In genomic region chr2:76029081-76029901, GRCm38 (mm10) we compare ENCODE assay signal across 8 mouse cellular contexts. TPM values are rescaled to one million over a fixed set of nuclear protein-coding genes. Genes with fewer than 3 reads are reported as not detected.
DNase-seq lines count a peak whose midpoint lies in the region; ATAC-seq and TF ChIP-seq lines count a peak whose summit lies in the region.

No protein-coding gene starts in this region.

- H3K4me3 ChIP-seq in kidney, embryonic 15.5 days (replicated peaks): peak overlapping the region; percentile 5; the same call in 1 of the 2 replicates
- 0 out of 2 replicates have a peak overlapping the region, but pooled peaks have one; percentile 9 for H3K4me3 ChIP-seq in forebrain, postnatal 0 days (ENCODE audit: low read depth, low read length)
- no peak overlapping the region for H3K4me3 ChIP-seq in midbrain, embryonic 12.5 days

- H3K9me3 ChIP-seq in kidney, embryonic 15.5 days (replicated peaks): no peaks in the 10 kb centered on the region
- H3K9me3 ChIP-seq in forebrain, postnatal 0 days (ENCODE audit: low read length): no peaks in the 10 kb centered on the region
- no peaks in the 10 kb centered on the region for H3K9me3 ChIP-seq in midbrain, embryonic 12.5 days

- H3K36me3 ChIP-seq in kidney, embryonic 15.5 days: no peaks in the 10 kb centered on the region
- no peaks in the 10 kb centered on the region for H3K36me3 ChIP-seq in forebrain, postnatal 0 days (ENCODE audit: insufficient read depth)
- H3K36me3 ChIP-seq in midbrain, embryonic 12.5 days: no peaks in the 10 kb centered on the region

- H3K4me1 ChIP-seq in kidney, embryonic 15.5 days: peaks cover 23% of the 10 kb centered on the region
- H3K4me1 ChIP-seq in forebrain, postnatal 0 days (ENCODE audit: insufficient read depth): peaks cover 23% of the 10 kb centered on the region
- H3K4me1 ChIP-seq in midbrain, embryonic 12.5 days: peaks cover 22% of the 10 kb centered on the region

- H3K27me3 ChIP-seq in kidney, embryonic 15.5 days: no peaks in the 10 kb centered on the region
- no peaks in the 10 kb centered on the region for H3K27me3 ChIP-seq in forebrain, postnatal 0 days (ENCODE audit: insufficient read depth, low read length)
- no peaks in the 10 kb centered on the region for H3K27me3 ChIP-seq in midbrain, embryonic 12.5 days

- peak overlapping the region; percentile 79 for H3K27ac ChIP-seq in kidney, embryonic 15.5 days
- peak overlapping the region; percentile 84 for H3K27ac ChIP-seq in forebrain, postnatal 0 days (ENCODE audit: low read depth, low read length)
- H3K27ac ChIP-seq in midbrain, embryonic 12.5 days (replicated peaks): peak overlapping the region; percentile 92

- ATAC-seq in kidney, embryonic 15.5 days (replicated peaks; ENCODE audit: low FRiP score): peak; percentile 92
- peak; percentile 83 for ATAC-seq in forebrain, postnatal 0 days
- peak; percentile 87 for ATAC-seq in midbrain, embryonic 12.5 days (ENCODE audit: low FRiP score, low read depth)

- TF ChIP-seq CTCF in forebrain, postnatal 0 days (IDR thresholded peaks at IDR 0.05; ENCODE audit: low read depth): no peak

- peak overlapping the region; percentile 52 for H3K4me2 ChIP-seq in kidney, embryonic 15.5 days
- peak overlapping the region; percentile 45 for H3K4me2 ChIP-seq in forebrain, postnatal 0 days (ENCODE audit: low read depth)
- peak overlapping the region; percentile 26 for H3K4me2 ChIP-seq in midbrain, embryonic 12.5 days (replicated peaks)

- DNase-seq in kidney, adult 11 months: no peak
- DNase-seq in cerebellum, adult 8-10 months: peak; percentile 39
- DNase-seq in forebrain, postnatal 0 days: peak; percentile 76
- peak; percentile 56 for DNase-seq in kidney, postnatal 14 days
- peak; percentile 19 for DNase-seq in yolk sac, embryonic 10.5 days (ENCODE audit: low spot score)
- DNase-seq in urinary bladder, adult 18-20 months (ENCODE audit: low spot score in 2 of 2): no peak

- H3K9ac ChIP-seq in kidney, embryonic 15.5 days: no peak overlapping the region
- H3K9ac ChIP-seq in forebrain, postnatal 0 days: peak overlapping the region; percentile 50
- peak overlapping the region; percentile 7 for H3K9ac ChIP-seq in midbrain, embryonic 12.5 days (replicated peaks)

- WGBS in kidney, embryonic 15.5 days: 11% methylated on average over 20 of the region's 20 CpGs
- WGBS in forebrain, postnatal 0 days: 15% methylated on average over 20 of the region's 20 CpGs
- WGBS in midbrain, embryonic 12.5 days: 19% methylated on average over 20 of the region's 20 CpGs

RNA-seq across cellular contexts. Expression of gene Ttc30a1, which starts 47.5 kb away (rescaled TPM):
- polyA plus RNA-seq in kidney, embryonic 15.5 days (2015; fragmentation: Nextera tagmentation; extraction: Ambion mirVana): 8.2 and 9.2 TPM in 2 replicates
- 10.8 and 10.9 TPM in 2 replicates for total RNA-seq in forebrain, postnatal 0 days (2014; rRNA removed)
- 3.9 and 4.8 TPM in 2 replicates for polyA plus RNA-seq in forebrain, postnatal 0 days (2015; fragmentation: Nextera tagmentation; extraction: Ambion mirVana)
- 9.1 and 9.3 TPM in 2 replicates for polyA plus RNA-seq in midbrain, embryonic 12.5 days (2016; fragmentation: Nextera tagmentation; extraction: Ambion mirVana)

RNA-seq across cellular contexts. Expression of gene Ttc30a2, which starts 51.3 kb away (rescaled TPM):
- 0.47 and 0.98 TPM in 2 replicates for polyA plus RNA-seq in kidney, embryonic 15.5 days (2015; fragmentation: Nextera tagmentation; extraction: Ambion mirVana)
- total RNA-seq in forebrain, postnatal 0 days (2014; rRNA removed): 0.81 and 0.92 TPM in 2 replicates
- polyA plus RNA-seq in forebrain, postnatal 0 days (2015; fragmentation: Nextera tagmentation; extraction: Ambion mirVana): 0.21 and 0.24 TPM in 2 replicates
- polyA plus RNA-seq in midbrain, embryonic 12.5 days (2016; fragmentation: Nextera tagmentation; extraction: Ambion mirVana): 0.63 and 0.70 TPM in 2 replicates

Comparison
In these comparisons a context has a peak if more than half of its experiments do, and no peak if none do; other contexts are left out.
1. DNase-seq: peak in cerebellum, adult 8-10 months (single experiment), forebrain, postnatal 0 days (single experiment), kidney, postnatal 14 days (single experiment) and yolk sac, embryonic 10.5 days (single experiment); none in kidney, adult 11 months (single experiment) and urinary bladder, adult 18-20 months (0 of 2).
2. Peak in every context shown above with its lines, with median percentiles within 50 percentile points of each other: ATAC-seq, H3K27ac ChIP-seq and H3K4me2 ChIP-seq.